Mouse (Mus musculus) embryo, embryonic 10 days (tissue): ENCODE results near the gene Dram2.
"Not testable (repeated sequence)": the region's sequence is repeated elsewhere in the genome, so short reads cannot be mapped to it uniquely, and the experiment has no call there.

Experiments
- DNase-seq: peaks from one replicate; pipeline ENCODE4 v3.0.0-alpha.2; 2015; ENCODE audit warnings: low spot score

Gene Dram2

GRCm38 (mm10) chr3:106547171-106547923 lies at the start of gene Dram2, which contains the start of gene Cept1:
TSS of gene Dram2 (plus strand) at chr3:106547798.
TSS of gene Cept1 (minus strand) at chr3:106547802.
- DNase-seq = peak; percentile 95

DNA sequence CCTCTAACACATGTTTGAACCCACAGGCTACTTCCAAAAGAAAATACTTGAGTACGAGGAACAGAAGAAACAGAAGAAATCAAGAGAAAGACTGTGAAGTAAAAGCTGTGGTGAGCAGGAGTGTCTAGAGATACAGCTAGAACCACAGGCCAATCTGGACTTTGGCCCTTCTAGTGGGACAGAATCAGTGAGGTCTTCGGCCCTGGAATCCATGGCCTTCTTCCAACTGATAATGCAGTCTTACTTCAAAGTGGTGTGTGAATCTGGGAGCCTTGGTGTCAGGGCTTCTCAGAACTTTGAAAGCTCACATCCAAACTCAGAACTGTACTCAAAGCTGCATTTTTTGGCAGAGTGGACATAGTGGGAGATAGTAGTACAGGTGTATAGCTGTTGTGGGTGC lies 47.1 kb upstream of the Dram2 start:
- no peak for DNase-seq

DNA sequence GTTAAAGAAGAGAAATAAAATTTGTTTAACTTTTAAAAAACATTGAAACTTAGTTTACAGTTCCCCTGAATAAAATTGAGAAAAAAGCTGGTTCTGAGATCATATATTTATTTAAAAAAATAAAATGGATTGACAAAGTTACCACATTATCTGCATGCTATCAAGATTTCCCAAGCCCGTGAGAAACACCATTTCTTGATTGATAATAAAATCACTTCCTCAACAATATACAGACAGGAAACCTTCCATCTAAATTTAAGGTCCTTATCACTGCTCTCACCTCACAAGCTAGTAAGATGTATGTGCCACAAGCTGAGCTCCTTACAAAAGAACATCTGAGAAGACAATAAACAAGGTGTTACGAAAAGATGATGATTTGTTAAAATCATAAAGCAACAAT lies 44.7 kb upstream of the Dram2 start:
- DNase-seq = no peak

DNA sequence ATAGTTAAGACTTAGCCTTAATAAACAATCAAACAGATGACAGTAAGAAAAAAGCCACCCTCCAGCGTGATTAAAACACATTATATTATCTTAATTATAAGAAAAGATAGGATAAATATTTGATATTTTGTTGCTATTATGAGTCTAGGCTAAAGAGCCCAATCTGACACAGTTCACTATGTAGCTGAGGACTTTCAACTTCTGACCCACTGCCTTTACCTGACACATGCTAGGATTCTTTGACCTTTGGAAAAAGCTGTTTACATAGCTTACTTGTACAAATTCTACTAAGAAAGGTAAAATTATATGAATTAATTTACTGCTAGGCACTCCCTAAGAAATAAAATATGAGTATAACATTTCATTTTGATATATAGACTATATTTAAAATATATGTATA lies 36.9 kb upstream of the Dram2 start:
- no peak for DNase-seq

DNA sequence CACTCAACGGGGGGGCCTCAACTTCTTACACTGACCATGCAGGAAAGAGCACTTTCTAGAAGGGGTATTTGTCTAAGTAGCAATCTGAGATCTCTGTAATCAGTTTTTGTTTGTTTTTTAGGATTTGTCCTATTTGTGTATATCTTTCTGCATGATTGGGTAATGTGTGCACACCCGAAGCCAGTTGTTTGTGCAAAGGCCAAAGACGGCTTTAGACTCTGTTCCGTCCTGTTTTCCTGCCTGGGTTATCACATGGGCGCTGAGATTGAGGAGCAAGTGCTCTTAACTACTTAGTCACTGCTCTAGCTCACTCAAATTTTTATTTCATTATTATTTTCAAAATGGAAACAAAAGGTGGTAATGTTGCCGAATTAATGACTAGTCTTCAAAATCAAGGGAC lies 32.6 kb upstream of the Dram2 start:
- DNase-seq = no peak

DNA sequence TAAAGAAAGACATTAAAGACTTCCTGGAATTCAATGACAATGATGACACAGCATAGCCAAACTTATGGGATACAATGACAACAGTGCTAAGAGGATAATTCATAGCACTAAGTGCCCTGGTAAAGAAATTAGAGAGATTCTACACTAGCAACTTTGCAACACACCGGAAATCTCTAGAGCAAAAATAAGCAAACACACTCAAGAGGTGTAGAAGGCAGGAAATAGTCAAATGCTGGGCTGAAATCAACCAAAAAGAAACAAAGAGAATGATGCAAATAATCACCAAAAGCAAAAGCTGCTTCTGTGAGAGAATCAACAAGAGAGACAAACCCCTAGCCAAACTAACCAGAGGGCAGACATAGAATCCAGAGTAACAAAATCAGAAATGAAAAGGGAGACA lies 24.9 kb upstream of the Dram2 start:
- DNase-seq = no peak

DNA sequence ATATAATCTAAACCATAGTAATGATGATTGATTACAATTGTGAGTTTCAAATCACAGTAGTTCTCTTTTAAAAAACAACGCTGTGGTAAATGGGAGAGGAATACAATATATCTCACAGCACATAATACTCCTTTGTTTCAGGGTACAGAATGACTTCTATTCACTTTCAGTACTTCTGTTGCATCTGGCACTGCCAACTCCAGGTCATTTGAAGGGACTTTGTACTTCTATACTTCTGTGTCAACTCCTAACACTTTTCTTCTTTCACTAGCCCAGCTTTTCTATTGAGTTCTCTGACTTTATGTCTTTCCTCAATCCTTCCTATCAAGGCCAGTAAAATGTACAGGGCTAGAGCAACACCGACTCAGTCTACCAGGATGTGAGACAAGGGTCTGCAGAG lies 21.2 kb upstream of the Dram2 start:
- DNase-seq = no peak

GRCm38 (mm10) chr3:106528032-106528431 lies 19.6 kb upstream of the Dram2 start:
- no peak for DNase-seq

GRCm38 (mm10) chr3:106533277-106533676 lies 14.3 kb upstream of the Dram2 start:
- no peak for DNase-seq

DNA sequence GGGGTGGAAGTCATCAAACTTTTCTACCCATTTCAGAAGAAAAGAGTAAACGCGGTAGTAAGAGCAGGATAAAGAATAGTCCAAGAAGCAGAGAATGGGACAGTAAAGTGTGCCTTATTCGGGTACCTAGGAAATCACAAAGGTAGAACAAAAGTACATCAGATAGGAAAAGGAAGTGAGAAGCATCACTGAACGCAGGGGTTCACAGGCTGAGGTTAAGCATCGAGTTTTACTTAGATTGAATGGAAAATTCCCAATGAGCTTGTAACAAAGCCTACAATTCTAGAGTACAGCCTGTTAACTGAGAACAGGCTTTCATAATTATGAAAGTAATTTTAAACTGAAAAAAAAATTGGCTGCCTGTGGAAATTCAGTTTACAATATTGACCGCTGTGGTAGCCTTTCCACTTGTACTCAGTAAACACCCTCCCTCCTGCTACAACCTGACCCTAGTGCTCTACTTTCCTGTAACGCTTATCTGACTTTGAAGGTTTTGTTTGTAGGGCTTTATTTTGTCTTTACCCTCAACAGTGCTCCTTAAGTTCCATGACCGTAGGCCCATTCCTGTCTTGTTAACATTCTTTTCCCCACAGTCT lies 2.8 kb upstream of the Dram2 start:
- no peak for DNase-seq

- peak; percentile 44 for DNase-seq
These were observed 434 bp downstream of the Dram2 start for GRCm38 (mm10) chr3:106547924-106548539.

- no peak for DNase-seq
These were observed 1.4 kb downstream of the Dram2 start for GRCm38 (mm10) chr3:106548971-106549370.

DNA sequence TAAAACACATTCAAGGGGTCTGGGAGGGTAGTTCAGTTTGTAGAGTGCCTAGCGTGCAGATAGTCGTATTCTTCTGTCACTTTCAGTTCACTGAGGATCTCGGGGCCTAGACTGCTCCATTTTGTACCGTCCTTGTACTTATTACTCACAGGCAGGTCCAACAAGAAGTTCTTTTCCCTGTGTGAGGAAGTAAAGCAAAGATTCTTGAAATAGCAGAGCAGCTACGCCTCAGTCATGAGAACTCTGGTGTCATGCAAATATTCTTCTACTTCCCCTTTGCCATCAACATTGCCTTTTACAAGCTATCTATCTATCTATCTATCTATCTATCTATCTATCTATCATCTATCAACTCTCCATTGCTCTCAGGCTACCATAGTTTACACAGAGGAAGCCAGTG lies 5.8 kb downstream of the Dram2 start:
- no peak for DNase-seq

DNA sequence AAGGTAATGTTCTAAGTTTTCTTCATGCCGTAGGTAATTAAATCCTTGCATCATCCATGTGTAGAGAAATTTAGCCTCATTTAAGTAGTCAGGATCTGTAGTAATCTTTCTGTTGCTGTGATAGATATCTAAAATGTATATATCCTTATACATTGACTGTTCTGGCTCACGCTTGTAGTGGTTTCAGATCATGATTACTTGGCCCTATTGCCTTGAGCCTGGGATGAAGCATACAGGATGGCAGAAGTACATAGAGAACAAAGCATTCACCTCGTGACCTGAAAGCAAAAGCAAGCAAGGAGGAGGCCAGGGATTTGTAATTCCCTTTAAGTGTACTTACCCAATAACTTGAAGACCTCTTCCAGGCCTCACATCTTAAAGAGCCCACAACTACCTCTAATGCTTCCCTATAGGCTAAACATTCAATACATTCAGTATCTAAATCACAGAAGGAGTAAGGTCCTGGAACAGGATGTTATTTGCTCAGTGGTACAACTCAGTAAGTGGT lies 8.2 kb downstream of the Dram2 start:
- DNase-seq = no peak

DNA sequence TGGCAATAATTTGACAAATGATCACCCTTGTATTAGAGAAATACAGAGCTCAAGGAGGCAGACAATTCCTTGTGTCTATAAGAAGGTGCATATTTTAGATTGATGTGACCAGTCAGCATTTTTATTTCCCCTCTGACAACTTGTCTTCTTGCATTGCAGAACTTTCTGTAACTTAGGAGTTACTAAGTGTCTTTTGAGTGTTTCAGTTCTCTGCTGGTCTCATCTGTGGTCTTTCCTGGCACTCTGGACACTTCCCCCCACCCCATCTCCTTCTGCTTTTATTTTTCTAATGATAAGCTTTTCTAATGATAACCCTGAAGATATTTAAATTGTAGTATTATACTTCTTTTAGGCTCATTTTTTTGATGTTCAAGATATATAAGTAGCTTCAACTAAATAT lies 10.7 kb downstream of the Dram2 start:
- no peak for DNase-seq

DNA sequence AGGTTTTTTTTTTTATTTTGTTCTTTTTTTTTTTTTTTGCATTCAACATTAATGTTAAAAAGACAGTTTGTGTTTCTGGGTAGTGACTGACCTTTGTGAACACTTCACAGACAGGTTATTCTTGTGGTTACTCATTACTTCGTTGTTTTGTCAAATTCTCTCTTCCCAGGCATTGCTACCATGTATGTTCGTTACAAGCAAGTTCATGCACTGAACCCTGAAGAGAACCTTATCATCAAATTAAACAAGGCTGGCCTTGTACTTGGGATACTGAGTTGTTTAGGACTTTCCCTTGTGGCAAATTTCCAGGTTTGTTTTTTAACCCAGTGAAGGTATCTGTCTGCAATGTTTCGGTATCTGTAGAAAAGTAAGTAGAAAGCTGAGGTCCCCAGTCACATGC lies 18.3 kb downstream of the Dram2 start:
- DNase-seq = no peak

- DNase-seq = no peak
These were observed 25.6 kb downstream of the Dram2 start for GRCm38 (mm10) chr3:106573191-106573590.

GRCm38 (mm10) chr3:106579296-106579695 lies 31.7 kb downstream of the Dram2 start:
- DNase-seq = no peak

GRCm38 (mm10) chr3:106593631-106594030 lies 46.0 kb downstream of the Dram2 start:
- not testable (repeated sequence) for DNase-seq

DNA sequence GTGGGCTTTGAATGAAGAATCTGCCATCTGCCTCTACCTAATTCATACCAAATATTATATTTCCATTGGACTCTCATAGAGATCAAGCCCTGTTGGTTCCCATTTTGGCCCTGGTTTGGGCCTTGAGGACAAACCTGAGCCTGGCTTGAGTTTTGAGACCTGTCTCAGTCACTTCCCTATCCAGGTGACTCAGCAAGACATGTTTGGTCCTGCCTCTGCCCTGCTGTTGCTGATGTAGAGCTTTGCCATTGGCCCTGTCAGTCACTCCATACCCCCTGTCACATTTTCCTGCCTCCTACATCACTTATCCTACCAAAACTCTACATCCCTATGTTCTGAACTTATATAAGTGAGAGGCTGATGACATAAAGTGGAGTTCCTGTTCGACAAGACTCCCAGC lies 70.5 kb downstream of the Dram2 start:
- DNase-seq = no peak
